Mouse (Mus musculus) stomach, embryonic 16.5 days (tissue): ENCODE measurements around the gene Bpifb6. TPM values are rescaled to one million over a fixed set of nuclear protein-coding genes. Genes with fewer than 3 reads are reported as not detected.

Experiments
- ATAC-seq: fragments of 200-750 bp; cut with Nextera tagmentation; 2 replicates; pipeline ENCODE4 v1.8.0; 2017; ENCODE audit warnings: moderate number of reproducible peaks, moderate TSS enrichment; ENCODE audit not compliant: insufficient read depth, low FRiP score
- H3K27ac ChIP-seq: fragments of 300-500 bp; sonication (generic); 2 replicates; pipeline ENCODE4 v1.5.1; 2014; ENCODE audit warnings: low read length
- H3K27me3 ChIP-seq: fragments of 300-500 bp; sonication (generic); 2 replicates; pipeline ENCODE4 v1.6.1; 2014; ENCODE audit warnings: low read length, control low read depth, mixed read lengths; ENCODE audit not compliant: control insufficient read depth, insufficient read depth
- H3K36me3 ChIP-seq: fragments of 300-500 bp; sonication (generic); 2 replicates; pipeline ENCODE4 v1.6.1; 2014; ENCODE audit warnings: low read length; ENCODE audit not compliant: control insufficient read depth, insufficient read depth
- H3K4me1 ChIP-seq: fragments of 300-500 bp; sonication (generic); 2 replicates; pipeline ENCODE4 v1.6.1; 2014; ENCODE audit warnings: low read length, control low read depth, mixed read lengths; ENCODE audit not compliant: control insufficient read depth, insufficient read depth
- H3K4me2 ChIP-seq: fragments of 300-500 bp; sonication (generic); 2 replicates; pipeline ENCODE4 v1.6.1; 2014; ENCODE audit warnings: low read depth, low read length, mixed read lengths
- H3K4me3 ChIP-seq: fragments of 300-500 bp; sonication (generic); replicated peaks from 2 replicates; pipeline ENCODE4 v1.5.1; 2014; ENCODE audit warnings: mild to moderate bottlenecking, low read length
- H3K9ac ChIP-seq: fragments of 300-500 bp; sonication (generic); 2 replicates; pipeline ENCODE4 v1.6.1; 2014; ENCODE audit warnings: low read length
- H3K9me3 ChIP-seq: fragments of 300-500 bp; sonication (generic); replicated peaks from 2 replicates; pipeline ENCODE4 v1.6.1; 2016; ENCODE audit warnings: low read length, control low read depth; ENCODE audit not compliant: control insufficient read depth
- WGBS: fragments of 180-500 bp; shearing (Covaris S2); extraction: QIAGEN DNeasy Blood & Tissue Kit; methylation state at CpG from one replicate; pipeline ENCODE4 v1.1.7; 2014; 5-methylcytosine and 5-hydroxymethylcytosine counted together
- polyA plus RNA-seq: library from polyadenylated mRNA; unstranded; fragments of >200 nt; fragmentation: Nextera tagmentation; extraction: Ambion mirVana; gene quantifications from 2 replicates; pipeline ENCODE4 v1.2.1, GENCODE M21; 2015

Gene Bpifb6
- polyA plus RNA-seq = not detected in 2 replicates

- Histone ChIP-seq H3K27ac (no peak within 1 kb of the TSS), H3K9ac (no peak within 1 kb of the TSS), H3K4me3 (no peak within 1 kb of the TSS), H3K9me3 (no peaks in the 10 kb centered on the region), H3K4me1 (no peaks in the 10 kb centered on the region), H3K36me3 (no peaks in the 10 kb centered on the region), H3K27me3 (no peaks in the 10 kb centered on the region; the same call in 1 of the 2 replicates), H3K4me2 (no peak within 1 kb of the TSS)
- ATAC-seq = no peak
- WGBS = 75% methylated on average over 4 of the region's 4 CpGs
Observed at GRCm38 (mm10) chr2:153900088-153900487, at the start of gene Bpifb6. Bpifb6 (plus strand) TSS chr2:153900388.

- Histone ChIP-seq H3K4me3 (no peak overlapping the region), H3K36me3 (no peaks in the 10 kb centered on the region), H3K27ac (no peak overlapping the region), H3K9me3 (no peaks in the 10 kb centered on the region; the same call in 1 of the 2 replicates), H3K27me3 (no peaks in the 10 kb centered on the region), H3K9ac (no peak overlapping the region), H3K4me1 (no peaks in the 10 kb centered on the region), H3K4me2 (no peak overlapping the region)
- no peak for ATAC-seq
- WGBS = 50% methylated on average over 4 of the region's 4 CpGs
Observed at GRCm38 (mm10) chr2:153851030-153851360, 49.2 kb upstream of the Bpifb6 start.

GRCm38 (mm10) chr2:153853544-153853943 lies 46.6 kb upstream of the Bpifb6 start:
- Histone ChIP-seq H3K27ac (no peak overlapping the region), H3K36me3 (no peaks in the 10 kb centered on the region), H3K4me1 (no peaks in the 10 kb centered on the region), H3K9ac (no peak overlapping the region), H3K4me3 (no peak overlapping the region), H3K4me2 (no peak overlapping the region), H3K27me3 (no peaks in the 10 kb centered on the region), H3K9me3 (no peaks in the 10 kb centered on the region; the same call in 1 of the 2 replicates)
- ATAC-seq = peak; percentile 29; the same call in 1 of the 2 replicates
- WGBS = 14% methylated on average over 5 of the region's 5 CpGs

- no peak overlapping the region for H3K4me2 ChIP-seq
- no peak overlapping the region for H3K9ac ChIP-seq
- H3K27me3 ChIP-seq = no peaks in the 10 kb centered on the region
- no peak for ATAC-seq
- no peak overlapping the region for H3K27ac ChIP-seq
- H3K4me3 ChIP-seq = no peak overlapping the region
- WGBS = 68% methylated on average over 2 of the region's 2 CpGs
- no peaks in the 10 kb centered on the region for H3K36me3 ChIP-seq
- H3K9me3 ChIP-seq = no peaks in the 10 kb centered on the region
- H3K4me1 ChIP-seq = no peaks in the 10 kb centered on the region
Observed at GRCm38 (mm10) chr2:153859581-153859980, 40.6 kb upstream of the Bpifb6 start.

- H3K4me1 ChIP-seq = no peaks in the 10 kb centered on the region
- no peak overlapping the region for H3K27ac ChIP-seq
- H3K27me3 ChIP-seq = no peaks in the 10 kb centered on the region
- no peak overlapping the region for H3K4me3 ChIP-seq
- H3K36me3 ChIP-seq = no peaks in the 10 kb centered on the region
- H3K9ac ChIP-seq = no peak overlapping the region
- no peak for ATAC-seq
- H3K9me3 ChIP-seq = no peaks in the 10 kb centered on the region
- WGBS = 85% methylated on average over 11 of the region's 11 CpGs
- H3K4me2 ChIP-seq = no peak overlapping the region
Observed at GRCm38 (mm10) chr2:153860315-153860714, 39.9 kb upstream of the Bpifb6 start.

GRCm38 (mm10) chr2:153860715-153861114 lies 39.5 kb upstream of the Bpifb6 start:
- Histone ChIP-seq H3K4me3 (no peak overlapping the region), H3K9me3 (no peaks in the 10 kb centered on the region), H3K36me3 (no peaks in the 10 kb centered on the region), H3K27me3 (no peaks in the 10 kb centered on the region), H3K4me2 (no peak overlapping the region), H3K9ac (no peak overlapping the region), H3K4me1 (no peaks in the 10 kb centered on the region), H3K27ac (no peak overlapping the region)
- 33% methylated on average over 3 of the region's 3 CpGs for WGBS
- ATAC-seq = no peak

- Histone ChIP-seq H3K4me2 (no peak overlapping the region), H3K9me3 (no peaks in the 10 kb centered on the region), H3K4me1 (no peaks in the 10 kb centered on the region), H3K36me3 (no peaks in the 10 kb centered on the region), H3K27me3 (no peaks in the 10 kb centered on the region), H3K4me3 (no peak overlapping the region), H3K27ac (no peak overlapping the region), H3K9ac (no peak overlapping the region)
- 77% methylated on average over 3 of the region's 3 CpGs for WGBS
- ATAC-seq = no peak
Observed at GRCm38 (mm10) chr2:153861960-153862359, 38.2 kb upstream of the Bpifb6 start.

GRCm38 (mm10) chr2:153870984-153871383 lies 29.2 kb upstream of the Bpifb6 start, which contains the start of gene Sun5:
Sun5 (minus strand) TSS chr2:153871084.
- 86% methylated on average over 4 of the region's 4 CpGs for WGBS
- no peak for ATAC-seq
- H3K4me1 ChIP-seq = no peaks in the 10 kb centered on the region

GRCm38 (mm10) chr2:153874745-153875144 lies 25.4 kb upstream of the Bpifb6 start, which contains the start of gene Bpifb2:
Bpifb2 (plus strand) TSS chr2:153875045.
- no peak within 1 kb of the TSS for H3K4me2 ChIP-seq

More at GRCm38 (mm10) chr2:153870984-153871383, 29.2 kb upstream of the Bpifb6 start, which contains the start of gene Sun5:
- no peak within 1 kb of the TSS for H3K4me2 ChIP-seq
- no peak within 1 kb of the TSS for H3K4me3 ChIP-seq
- no peaks in the 10 kb centered on the region for H3K27me3 ChIP-seq
- no peak within 1 kb of the TSS for H3K27ac ChIP-seq
- no peaks in the 10 kb centered on the region for H3K9me3 ChIP-seq
- no peaks in the 10 kb centered on the region for H3K36me3 ChIP-seq
- no peak within 1 kb of the TSS for H3K9ac ChIP-seq

More at GRCm38 (mm10) chr2:153874745-153875144, 25.4 kb upstream of the Bpifb6 start, which contains the start of gene Bpifb2:
- Histone ChIP-seq H3K27ac (no peak within 1 kb of the TSS), H3K36me3 (no peaks in the 10 kb centered on the region), H3K4me3 (no peak within 1 kb of the TSS), H3K9me3 (no peaks in the 10 kb centered on the region), H3K9ac (no peak within 1 kb of the TSS), H3K4me1 (no peaks in the 10 kb centered on the region), H3K27me3 (no peaks in the 10 kb centered on the region)
- no peak for ATAC-seq
- 65% methylated on average over 9 of the region's 9 CpGs for WGBS
